Mouse (Mus musculus) cerebellum, adult 2 months (tissue): Measurements from ENCODE around the gene Lmx1b. TPM values are rescaled to one million over a fixed set of nuclear protein-coding genes. Genes with fewer than 3 reads are reported as not detected.

Experiments
- DNase-seq, 2 experiments: peaks; one replicate each; pipeline ENCODE4 v3.0.0; 2021
- H3K27ac ChIP-seq: fragments of 200-500 bp; 2 replicates; pipeline ENCODE4 v1.5.1; 2012; ENCODE audit warnings: low read length, control low read depth, inconsistent platforms; ENCODE audit not compliant: insufficient read depth
- H3K27me3 ChIP-seq: fragments of 200-500 bp; 2 replicates; pipeline ENCODE4 v1.6.1; 2012; ENCODE audit warnings: inconsistent platforms, mild to moderate bottlenecking, low read length, moderate library complexity; ENCODE audit not compliant: control insufficient read depth, insufficient read depth
- H3K4me1 ChIP-seq: fragments of 200-500 bp; 2 replicates; pipeline ENCODE4 v1.6.1; 2011; ENCODE audit warnings: low read length; ENCODE audit not compliant: control insufficient read depth, insufficient read depth
- H3K4me3 ChIP-seq: fragments of 200-500 bp; replicated peaks from 2 replicates; pipeline ENCODE3; 2011; ENCODE audit warnings: mild to moderate bottlenecking, low read depth, low read length, control low read depth; ENCODE audit not compliant: insufficient read depth
- CTCF ChIP-seq: fragments of 200-500 bp; IDR thresholded peaks from 2 replicates; pipeline ENCODE4 v1.5.1; 2011; ENCODE audit warnings: low read depth, mild to moderate bottlenecking, control low read depth, low read length, moderate library complexity, borderline replicate concordance; ENCODE audit not compliant: insufficient read depth
- POLR2A ChIP-seq: fragments of 200-500 bp; IDR thresholded peaks from 2 replicates; pipeline ENCODE4 v1.6.1; 2011; ENCODE audit warnings: low read length, control low read depth, borderline replicate concordance; ENCODE audit not compliant: insufficient read depth
- WGBS: fragments of 180-500 bp; shearing (Covaris S2); methylation state at CpG from one replicate; pipeline ENCODE4 v1.1.7; 2018; 5-methylcytosine and 5-hydroxymethylcytosine counted together
- polyA plus RNA-seq: library from polyadenylated mRNA; depleted of rRNA; stranded (reverse); fragments of >200 nt; gene quantifications from 2 replicates; pipeline ENCODE4 v1.2.3, GENCODE M21; 2012

The Lmx1b gene
- polyA plus RNA-seq, 1 experiment, result 0.84 TPM

- H3K4me1 ChIP-seq, result peaks cover 24% of the 10 kb centered on the region
- WGBS, result 12% methylated on average over 5 of the region's 5 CpGs
Measured at GRCm38 (mm10) chr2:33546051-33546450, 94.3 kb downstream of the Lmx1b start.

DNA sequence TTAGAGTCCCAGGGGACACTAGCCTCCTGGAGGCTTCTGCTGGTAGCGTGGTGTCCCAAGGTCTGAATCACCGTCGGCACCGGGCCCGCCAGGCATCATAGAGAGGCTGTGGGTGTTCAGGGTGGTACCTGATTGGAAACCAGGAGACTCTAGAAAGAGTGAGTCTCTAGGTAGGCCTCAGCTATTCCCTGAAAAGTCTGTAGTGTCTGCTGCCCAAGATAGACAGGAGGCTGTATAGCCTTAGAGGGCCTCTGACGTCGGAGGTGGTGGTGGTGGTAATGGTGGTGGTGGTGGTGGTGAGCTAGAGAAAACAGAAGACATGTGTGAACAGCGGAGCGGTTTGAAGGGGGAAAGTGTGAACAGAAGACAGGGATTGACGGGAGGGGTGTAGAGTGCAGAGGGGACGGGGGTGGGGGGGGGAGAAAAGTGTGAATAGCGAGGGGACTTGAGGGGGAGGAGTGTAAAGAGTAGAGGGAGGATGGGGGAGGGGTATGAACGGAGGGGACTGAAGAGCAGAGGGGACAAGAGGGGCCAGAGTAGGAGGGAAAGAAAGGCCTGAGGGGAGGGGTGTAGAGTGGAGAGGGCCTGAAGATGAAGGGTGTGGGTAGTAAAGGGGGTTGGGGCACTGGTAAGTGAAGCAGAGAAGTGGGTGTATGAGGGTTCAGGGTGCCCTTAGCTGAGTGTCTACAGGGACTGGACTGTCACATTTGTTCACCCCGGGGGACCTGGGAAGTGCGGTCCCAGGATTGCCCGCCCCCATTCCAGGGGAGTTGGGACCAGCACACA lies 95.3 kb downstream of the Lmx1b start:
- TF ChIP-seq CTCF, result no peak
- TF ChIP-seq POLR2A, result no peak
- DNase-seq, result peak in 1 of 2 experiments; percentile 37
- 76% methylated on average over 16 of the region's 16 CpGs for WGBS
- Histone ChIP-seq H3K4me1 (peaks cover 24% of the 10 kb centered on the region), H3K4me3 (peak overlapping the region; percentile 56), H3K27ac (no peak overlapping the region), H3K27me3 (no peaks in the 10 kb centered on the region)

More at GRCm38 (mm10) chr2:33546051-33546450, 94.3 kb downstream of the Lmx1b start:
- H3K27me3 ChIP-seq, result no peaks in the 10 kb centered on the region
- no peak for TF ChIP-seq CTCF
- TF ChIP-seq POLR2A, result no peak
- DNase-seq, result peak; percentile 47 to 63
- no peak overlapping the region for H3K4me3 ChIP-seq
- peak overlapping the region; percentile 81 for H3K27ac ChIP-seq

GRCm38 (mm10) chr2:33544203-33544762 lies 96.0 kb downstream of the Lmx1b start:
- DNase-seq, result peak; percentile 39 to 63
- H3K27ac ChIP-seq, result 0 out of 2 replicates have a peak overlapping the region, but pooled peaks have one; percentile 56
- no peak for TF ChIP-seq CTCF
- no peak for TF ChIP-seq POLR2A

DNA sequence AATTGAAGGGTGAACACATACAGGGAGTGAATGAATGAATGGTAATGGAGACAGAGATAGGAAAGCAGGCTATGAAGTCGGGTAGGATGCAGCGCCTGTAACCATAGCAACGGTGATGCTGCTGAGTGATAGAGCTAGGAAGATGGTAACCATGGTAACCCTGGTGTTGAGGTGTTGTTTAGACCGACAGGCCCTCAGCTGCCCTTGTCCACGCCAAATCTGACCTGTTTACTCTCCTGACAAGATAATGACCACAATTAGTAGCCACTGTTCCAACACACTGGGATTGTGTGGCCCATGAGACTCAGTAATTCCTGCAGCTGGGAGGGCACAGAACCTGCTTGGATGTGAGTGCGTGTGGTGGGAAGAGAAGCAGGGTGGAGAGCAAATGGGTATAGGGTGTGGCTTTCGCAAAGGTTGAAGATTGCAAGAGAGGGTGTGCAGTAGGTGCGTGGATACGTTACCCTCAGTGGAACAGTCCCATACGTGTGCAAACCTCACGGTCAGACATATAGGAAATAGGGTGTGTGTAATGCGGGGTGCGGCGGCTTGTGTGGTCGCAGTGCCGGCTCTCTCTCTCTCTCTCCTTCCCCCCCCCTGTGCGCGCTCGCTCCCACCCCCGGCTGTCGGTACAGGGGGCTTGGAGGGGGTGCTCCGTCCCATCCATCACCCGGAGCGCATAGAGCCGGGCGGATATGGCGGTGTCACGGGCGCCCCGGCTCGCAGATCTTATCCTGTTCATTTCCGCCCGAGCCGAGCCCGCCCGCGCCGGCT lies 96.7 kb downstream of the Lmx1b start:
- under 1% methylated on average over 38 of the region's 38 CpGs for WGBS

More at GRCm38 (mm10) chr2:33544203-33544762, 96.0 kb downstream of the Lmx1b start:
- H3K4me3 ChIP-seq, result peak overlapping the region; percentile 56
- WGBS, result 3% methylated on average over 39 of the region's 43 CpGs
- no peaks in the 10 kb centered on the region for H3K27me3 ChIP-seq
- peaks cover 24% of the 10 kb centered on the region for H3K4me1 ChIP-seq

DNA sequence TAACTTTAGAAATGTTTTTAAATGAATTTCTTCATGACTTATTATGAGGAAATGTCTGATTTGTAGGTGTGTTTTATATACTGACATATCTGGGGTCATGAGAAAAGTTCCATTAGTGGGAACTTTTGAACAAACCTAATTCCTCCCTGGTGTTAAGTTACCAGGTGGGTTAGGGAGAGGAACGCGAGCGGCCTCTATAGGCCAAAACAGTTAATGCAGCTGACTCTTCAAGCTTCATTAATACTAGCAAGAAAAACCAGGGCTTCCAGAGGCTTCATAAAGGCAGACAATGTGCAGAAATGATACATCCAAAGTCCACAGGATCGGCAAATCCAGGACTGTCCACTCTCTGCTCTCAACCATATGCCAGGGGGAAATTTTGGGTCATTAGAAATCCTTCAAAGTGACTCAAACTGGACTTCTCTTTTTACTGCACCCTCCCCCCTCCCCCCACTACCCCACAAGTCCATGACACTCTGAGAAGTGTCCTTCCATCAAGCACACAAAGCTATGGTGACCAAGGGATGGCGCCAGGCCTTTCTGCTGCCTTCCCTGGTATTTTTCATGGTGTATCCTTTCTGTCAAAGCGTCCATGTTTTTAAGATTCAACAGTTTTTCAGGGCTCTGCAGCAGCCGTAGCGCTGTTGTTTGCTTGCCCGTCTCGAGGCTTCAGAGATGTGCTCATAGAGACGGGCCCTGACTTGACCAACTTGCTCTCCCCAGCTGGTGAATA lies 97.4 kb downstream of the Lmx1b start:
- Histone ChIP-seq H3K27me3 (no peaks in the 10 kb centered on the region), H3K27ac (no peak overlapping the region), H3K4me3 (peak overlapping the region; percentile 56), H3K4me1 (peaks cover 24% of the 10 kb centered on the region)
- TF ChIP-seq CTCF (peak; percentile 72; the same call in 1 of the 2 replicates), POLR2A (no peak)
- peak; percentile 72 to 81 for DNase-seq
- WGBS, result 6% methylated on average over 11 of the region's 11 CpGs

More for the DNA sequence above, 96.7 kb downstream of the Lmx1b start:
- H3K27ac ChIP-seq, result peak overlapping the region; percentile 44; the same call in 1 of the 2 replicates
- no peaks in the 10 kb centered on the region for H3K27me3 ChIP-seq
- H3K4me1 ChIP-seq, result peaks cover 24% of the 10 kb centered on the region
- TF ChIP-seq CTCF (no peak), POLR2A (no peak)
- peak; percentile 70 to 79 for DNase-seq
- peak overlapping the region; percentile 56 for H3K4me3 ChIP-seq

- TF ChIP-seq POLR2A, result no peak
- TF ChIP-seq CTCF, result no peak
- Histone ChIP-seq H3K4me1 (no peaks in the 10 kb centered on the region), H3K27ac (no peak overlapping the region), H3K4me3 (no peak overlapping the region), H3K27me3 (no peaks in the 10 kb centered on the region)
- WGBS, result 76% methylated on average over 5 of the region's 5 CpGs
- DNase-seq, result no peak
Measured at GRCm38 (mm10) chr2:33525274-33526055, 114.8 kb downstream of the Lmx1b start.
